Mouse (Mus musculus) embryonic facial prominence, embryonic 11.5 days (tissue): ENCODE measurements at regions not wholly inside any gene's neighbourhood (a gene's known extent, or its start where the extent isn't known, plus 50 kb on each side); places are given as distances from the start of the nearest gene placed in this dataset.
A peak's percentile ranks its signal among the peaks of the same experiment; 100 is the strongest.
"Not testable (repeated sequence)": the region's sequence is repeated elsewhere in the genome, so short reads cannot be mapped to it uniquely, and the experiment has no call there.

Source experiments
- ATAC-seq: fragments of 200-750 bp; cut with Nextera tagmentation; replicated peaks from 2 replicates; pipeline ENCODE4 v1.8.0; 2017; ENCODE audit warnings: low read depth; ENCODE audit not compliant: insufficient number of reproducible peaks, low FRiP score, low TSS enrichment
- DNase-seq: peaks from one replicate; pipeline ENCODE4 v3.0.0-alpha.2; 2015; ENCODE audit warnings: low spot score
- H3K27ac ChIP-seq: fragments of 300-500 bp; sonication (generic); replicated peaks from 2 replicates; pipeline ENCODE4 v1.5.1; 2014; ENCODE audit warnings: mild to moderate bottlenecking, low read depth, low read length, control low read depth
- H3K27me3 ChIP-seq: fragments of 300-500 bp; sonication (generic); 2 replicates; pipeline ENCODE4 v1.6.1; 2014; ENCODE audit warnings: mild to moderate bottlenecking, low read length, moderate library complexity, mixed read lengths; ENCODE audit not compliant: control insufficient read depth, insufficient read depth
- H3K36me3 ChIP-seq: fragments of 300-500 bp; sonication (generic); replicated peaks from 2 replicates; pipeline ENCODE4 v1.6.1; 2014; ENCODE audit warnings: low read depth, mild to moderate bottlenecking, low read length, moderate library complexity, mixed read lengths; ENCODE audit not compliant: control insufficient read depth, insufficient read depth
- H3K4me1 ChIP-seq: fragments of 300-500 bp; sonication (generic); 2 replicates; pipeline ENCODE4 v1.6.1; 2014; ENCODE audit warnings: low read length, mixed read lengths; ENCODE audit not compliant: control insufficient read depth, insufficient read depth
- H3K4me2 ChIP-seq: fragments of 300-500 bp; sonication (generic); 2 replicates; pipeline ENCODE4 v1.6.1; 2014; ENCODE audit warnings: low read depth, mild to moderate bottlenecking, control low read depth, low read length, moderate library complexity
- H3K4me3 ChIP-seq: fragments of 300-500 bp; sonication (generic); 2 replicates; pipeline ENCODE4 v1.5.1; 2014; ENCODE audit warnings: low read depth, low read length, control low read depth
- H3K9ac ChIP-seq: fragments of 300-500 bp; sonication (generic); replicated peaks from 2 replicates; pipeline ENCODE4 v1.6.1; 2014; ENCODE audit warnings: mild to moderate bottlenecking, control low read depth, low read length
- H3K9me3 ChIP-seq: fragments of 300-500 bp; sonication (generic); replicated peaks from 2 replicates; pipeline ENCODE4 v1.6.1; 2016; ENCODE audit warnings: mild to moderate bottlenecking, low read length, inconsistent platforms, mixed read lengths; ENCODE audit not compliant: control insufficient read depth
- WGBS: fragments of 180-500 bp; shearing (Covaris S2); extraction: QIAGEN DNeasy Blood & Tissue Kit; methylation state at CpG from one replicate; pipeline ENCODE4 v1.1.7; 2014; 5-methylcytosine and 5-hydroxymethylcytosine counted together

GRCm38 (mm10) chr17:54753396-54753994 is 454.7 kb upstream of the Slc5a7 start:
- no peaks in the 10 kb centered on the region for H3K9me3 ChIP-seq
- DNase-seq (no peak), ATAC-seq (no peak)
- H3K4me3 ChIP-seq: no peak overlapping the region
- no peak overlapping the region for H3K9ac ChIP-seq
- H3K27me3 ChIP-seq: no peaks in the 10 kb centered on the region
- no peaks in the 10 kb centered on the region for H3K36me3 ChIP-seq
- H3K27ac ChIP-seq: no peak overlapping the region
- no peak overlapping the region for H3K4me2 ChIP-seq
- no peaks in the 10 kb centered on the region for H3K4me1 ChIP-seq
- 34% methylated on average over 2 of the region's 2 CpGs for WGBS

DNA sequence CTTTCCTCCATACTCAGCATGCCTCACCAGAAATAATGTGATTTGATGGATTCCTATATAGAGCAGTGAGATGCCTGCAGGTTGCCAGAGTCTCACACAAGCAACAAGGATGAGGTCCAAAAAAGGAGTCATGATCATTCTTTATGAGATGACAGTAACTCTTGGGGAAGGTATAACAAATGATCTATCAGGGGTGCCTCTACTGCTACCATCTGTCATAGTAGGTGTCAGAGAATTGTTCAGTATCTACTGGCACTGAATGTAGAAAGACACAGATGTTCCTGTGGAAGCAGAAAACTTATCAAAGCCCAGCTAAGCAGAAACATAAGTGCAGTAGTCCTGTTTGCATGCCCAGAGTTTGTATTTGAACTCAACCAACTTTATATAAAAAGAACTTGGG is 454.1 kb upstream of the Slc5a7 start:
- Histone ChIP-seq H3K9ac (no peak overlapping the region), H3K4me1 (no peaks in the 10 kb centered on the region), H3K4me2 (no peak overlapping the region), H3K4me3 (no peak overlapping the region), H3K36me3 (no peaks in the 10 kb centered on the region), H3K27ac (no peak overlapping the region), H3K27me3 (no peaks in the 10 kb centered on the region), H3K9me3 (no peaks in the 10 kb centered on the region)
- ATAC-seq (no peak), DNase-seq (no peak)

- no peak overlapping the region for H3K4me2 ChIP-seq
- H3K27ac ChIP-seq: no peak overlapping the region
- no peaks in the 10 kb centered on the region for H3K4me1 ChIP-seq
- no peak overlapping the region for H3K4me3 ChIP-seq
- H3K9me3 ChIP-seq: no peaks in the 10 kb centered on the region
- no peak overlapping the region for H3K9ac ChIP-seq
- 86% methylated on average over 3 of the region's 3 CpGs for WGBS
- H3K36me3 ChIP-seq: no peaks in the 10 kb centered on the region
- DNase-seq (no peak), ATAC-seq (no peak)
- H3K27me3 ChIP-seq: no peaks in the 10 kb centered on the region
These were observed 437.0 kb upstream of the Slc5a7 start for GRCm38 (mm10) chr17:54735836-54736235.

DNA sequence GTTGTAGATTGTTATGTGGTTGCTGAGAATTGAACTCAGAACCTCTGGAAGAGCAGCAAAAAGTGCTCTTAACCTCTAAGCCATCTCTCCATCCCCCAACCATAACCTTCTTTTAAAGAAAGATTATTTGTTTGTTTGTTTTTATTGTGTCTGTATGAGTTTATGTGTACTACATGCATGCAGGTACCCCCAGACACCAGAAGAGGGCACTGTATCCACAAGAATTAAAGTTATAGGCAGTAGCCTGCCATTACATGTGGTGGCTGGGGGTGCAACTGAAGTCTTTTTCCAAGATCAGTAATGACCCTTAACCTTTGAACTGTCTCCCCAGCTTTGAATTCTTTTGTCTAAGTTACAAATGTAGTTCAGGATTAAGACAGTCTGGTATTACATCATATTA is 428.8 kb upstream of the Slc5a7 start:
- H3K36me3 ChIP-seq: no peaks in the 10 kb centered on the region
- H3K9me3 ChIP-seq: no peaks in the 10 kb centered on the region
- DNase-seq (peak; percentile 1), ATAC-seq (no peak)
- no peak overlapping the region for H3K4me3 ChIP-seq
- no peak overlapping the region for H3K27ac ChIP-seq
- H3K4me2 ChIP-seq: no peak overlapping the region
- H3K27me3 ChIP-seq: no peaks in the 10 kb centered on the region
- H3K4me1 ChIP-seq: no peaks in the 10 kb centered on the region
- no peak overlapping the region for H3K9ac ChIP-seq

DNA sequence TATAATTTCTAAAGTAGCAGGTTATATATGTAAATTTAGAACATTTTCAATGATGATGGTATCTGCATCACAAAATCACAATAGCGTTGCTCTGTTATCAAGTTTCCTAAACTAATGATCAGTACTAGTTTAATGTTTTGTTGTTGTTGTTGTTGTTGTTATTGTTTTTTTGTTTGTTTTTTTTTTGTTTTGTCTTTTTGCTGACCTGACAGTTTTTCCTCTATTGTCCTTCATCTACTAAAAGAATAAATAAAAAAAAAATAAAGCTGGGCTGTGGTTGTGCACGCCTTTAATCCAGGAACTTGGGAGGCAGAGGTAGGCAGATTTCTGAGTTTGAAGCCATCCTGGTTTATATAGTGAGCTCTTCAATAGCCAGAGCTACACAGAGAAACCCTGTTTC is 427.9 kb upstream of the Slc5a7 start:
- no peaks in the 10 kb centered on the region for H3K9me3 ChIP-seq
- DNase-seq: no peak
- 83% methylated on average over 2 of the region's 2 CpGs for WGBS
- no peak for ATAC-seq
- no peak overlapping the region for H3K4me3 ChIP-seq
- no peak overlapping the region for H3K27ac ChIP-seq
- H3K4me1 ChIP-seq: no peaks in the 10 kb centered on the region
- no peaks in the 10 kb centered on the region for H3K27me3 ChIP-seq
- no peak overlapping the region for H3K9ac ChIP-seq
- no peaks in the 10 kb centered on the region for H3K36me3 ChIP-seq
- H3K4me2 ChIP-seq: no peak overlapping the region

- no peak for DNase-seq
- Histone ChIP-seq H3K4me3 (no peak overlapping the region), H3K4me2 (no peak overlapping the region), H3K36me3 (no peaks in the 10 kb centered on the region), H3K9me3 (no peaks in the 10 kb centered on the region), H3K9ac (no peak overlapping the region), H3K27me3 (no peaks in the 10 kb centered on the region), H3K4me1 (no peaks in the 10 kb centered on the region), H3K27ac (no peak overlapping the region)
- no peak for ATAC-seq
- 79% methylated on average over 1 of the region's 1 CpGs for WGBS
These were observed 414.2 kb upstream of the Slc5a7 start for GRCm38 (mm10) chr17:54713026-54713425.

DNA sequence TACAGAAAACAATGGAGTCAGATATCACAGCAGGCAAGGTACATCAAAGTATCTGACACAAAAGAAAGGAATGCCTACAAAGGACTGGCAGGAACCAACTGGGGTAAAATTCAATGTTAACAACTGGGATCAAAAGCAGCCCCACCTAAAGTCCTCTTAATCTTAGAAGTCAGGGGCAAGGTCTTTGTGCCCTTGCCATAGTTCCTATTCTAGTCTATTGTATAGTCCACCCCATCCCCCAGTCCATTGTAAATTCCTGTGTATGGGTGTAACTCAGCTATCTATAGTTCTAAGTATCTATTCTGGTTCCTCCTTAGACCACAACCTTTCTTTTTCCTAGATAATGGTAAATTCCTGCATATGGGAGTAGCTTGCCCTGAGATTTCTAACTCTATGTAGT is 409.0 kb upstream of the Slc5a7 start:
- H3K36me3 ChIP-seq, H3K4me3 ChIP-seq, H3K9ac ChIP-seq, H3K27me3 ChIP-seq, H3K9me3 ChIP-seq, H3K4me2 ChIP-seq, DNase-seq, H3K27ac ChIP-seq, H3K4me1 ChIP-seq, ATAC-seq: not testable (repeated sequence)

GRCm38 (mm10) chr17:54701346-54702108 is 402.7 kb upstream of the Slc5a7 start:
- H3K27me3 ChIP-seq: no peaks in the 10 kb centered on the region
- H3K4me2 ChIP-seq: no peak overlapping the region
- H3K4me3 ChIP-seq: no peak overlapping the region
- no peak overlapping the region for H3K27ac ChIP-seq
- H3K4me1 ChIP-seq: no peaks in the 10 kb centered on the region
- no peak overlapping the region for H3K9ac ChIP-seq
- H3K36me3 ChIP-seq: no peaks in the 10 kb centered on the region
- DNase-seq (no peak), ATAC-seq (no peak)
- WGBS: 77% methylated on average over 6 of the region's 6 CpGs
- no peaks in the 10 kb centered on the region for H3K9me3 ChIP-seq
